Mouse (Mus musculus): ENCODE results near the gene Crybg1.

GRCm38 (mm10) chr10:44000156-44000865 is 148.3 kb downstream of the Crybg1 start:
- TF ChIP-seq CTCF (IDR thresholded peaks at IDR 0.05; ENCODE audit: extremely low read depth, insufficient read depth, insufficient read length, insufficient replicate concordance): no peak
- TF ChIP-seq POLR2A (IDR thresholded peaks at IDR 0.05; ENCODE audit: low read depth, low read length): no peak

All from spleen, adult 2 months (tissue).